46 mouse cellular contexts compared by ENCODE assay signal in genomic region chr4:106454541-106454940, GRCm38 (mm10). TPM values are rescaled to one million over a fixed set of nuclear protein-coding genes. Genes with fewer than 3 reads are reported as not detected.
"Had no signal": no experiment of that assay in that cellular context is flagged by ENCODE, and none has a peak within 500 bp of the region (broad histone marks: within the 10 kb centered on the region; RNA-seq: fewer than 3 reads in every experiment).

No protein-coding gene starts in this region.

- H3K4me1 ChIP-seq: hindbrain, embryonic 12.5 days; hindbrain, embryonic 13.5 days; hindbrain, embryonic 15.5 days; intestine, embryonic 15.5 days; kidney, embryonic 15.5 days had no signal

- H3K9me3 ChIP-seq: heart, embryonic 10.5 days; heart, embryonic 12.5 days; heart, embryonic 13.5 days; heart, embryonic 15.5 days; hindbrain, embryonic 10.5 days; hindbrain, embryonic 12.5 days; hindbrain, embryonic 13.5 days; hindbrain, embryonic 15.5 days; intestine, embryonic 15.5 days; kidney, embryonic 15.5 days had no signal

- ATAC-seq: hindbrain, embryonic 16.5 days; hindbrain, postnatal 0 days; inflammation-experienced regulatory T-cells, adult 6 months; intestine, embryonic 16.5 days; intestine, postnatal 0 days had no signal

- H3K4me3 ChIP-seq: heart, embryonic 10.5 days; heart, embryonic 12.5 days; heart, embryonic 13.5 days; heart, embryonic 15.5 days; hindbrain, embryonic 10.5 days; hindbrain, embryonic 12.5 days; hindbrain, embryonic 13.5 days; hindbrain, embryonic 15.5 days; intestine, embryonic 15.5 days; kidney, embryonic 15.5 days; layer of hippocampus, adult 2 months had no signal

- H3K27ac ChIP-seq: heart, embryonic 10.5 days; heart, embryonic 13.5 days; heart, embryonic 15.5 days; hindbrain, embryonic 10.5 days; hindbrain, embryonic 12.5 days; hindbrain, embryonic 13.5 days; hindbrain, embryonic 14.5 days; hindbrain, embryonic 15.5 days; hindbrain, postnatal 0 days; intestine, embryonic 15.5 days; kidney, embryonic 15.5 days; kidney, postnatal 0 days; layer of hippocampus, adult 2 months had no signal

- H3K36me3 ChIP-seq: heart, embryonic 10.5 days; heart, embryonic 12.5 days; heart, embryonic 13.5 days; heart, embryonic 15.5 days; hindbrain, embryonic 12.5 days; hindbrain, embryonic 13.5 days; hindbrain, embryonic 15.5 days; kidney, embryonic 15.5 days had no signal

- H3K9ac ChIP-seq: heart, embryonic 12.5 days; heart, embryonic 13.5 days; heart, embryonic 15.5 days; hindbrain, embryonic 12.5 days; hindbrain, embryonic 13.5 days; hindbrain, embryonic 14.5 days; hindbrain, embryonic 15.5 days; intestine, embryonic 15.5 days; kidney, embryonic 15.5 days had no signal

- DNase-seq: heart, postnatal 10 days; heart, postnatal 14 days; heart, postnatal 36 days; heart, postnatal 4 days; kidney, adult 11 months; kidney, adult 18-20 months; kidney, adult 2 months; kidney, adult 8-10 months; kidney, adult 9 months; kidney, postnatal 10 days; kidney, postnatal 14 days; kidney, postnatal 36 days; kidney, postnatal 4 days; layer of hippocampus, adult 9-11 months; layer of hippocampus, postnatal 36 days had no signal

- H3K4me2 ChIP-seq: heart, embryonic 11.5 days; heart, embryonic 12.5 days; heart, embryonic 13.5 days; heart, embryonic 15.5 days; hindbrain, embryonic 12.5 days; hindbrain, embryonic 13.5 days; hindbrain, embryonic 14.5 days; hindbrain, embryonic 15.5 days; intestine, embryonic 15.5 days; kidney, embryonic 15.5 days had no signal

- H3K27me3 ChIP-seq: heart, embryonic 13.5 days; heart, embryonic 15.5 days; hindbrain, embryonic 12.5 days; hindbrain, embryonic 13.5 days; hindbrain, embryonic 15.5 days; intestine, embryonic 15.5 days; kidney, embryonic 15.5 days had no signal

RNA-seq across cellular contexts. Expression of gene Pcsk9, which starts 9.6 kb away (rescaled TPM):
- total RNA-seq: heart, postnatal 10 days; heart, postnatal 14 days; heart, postnatal 25 days; heart, postnatal 36 days; heart, postnatal 4 days; layer of hippocampus, postnatal 36 days had no signal
- polyA plus RNA-seq: inflammation-experienced regulatory T-cells, adult 6 months had no signal

RNA-seq across cellular contexts. Expression of gene Bsnd, which starts 37.5 kb away (rescaled TPM):
- total RNA-seq: heart, postnatal 10 days; heart, postnatal 14 days; heart, postnatal 25 days; heart, postnatal 36 days; heart, postnatal 4 days; hematopoietic stem cell, adult 5-6 weeks; hindbrain, postnatal 0 days; layer of hippocampus, adult 18-20 months; layer of hippocampus, adult 2 months; layer of hippocampus, adult 8-10 months; layer of hippocampus, postnatal 10 days; layer of hippocampus, postnatal 25 days; layer of hippocampus, postnatal 36 days had no signal
- polyA plus RNA-seq: heart, embryonic 11.5 days; heart, embryonic 12.5 days; heart, embryonic 13.5 days; heart, embryonic 14.5 days; heart, embryonic 15.5 days; heart, embryonic 16.5 days; heart, postnatal 0 days; hindbrain, embryonic 10.5 days; hindbrain, embryonic 11.5 days; hindbrain, embryonic 13.5 days; hindbrain, embryonic 14.5 days; hindbrain, embryonic 16.5 days; hindbrain, postnatal 0 days; inflammation-experienced regulatory T-cells, adult 6 months; intestine, embryonic 14.5 days; intestine, embryonic 15.5 days; intestine, embryonic 16.5 days; intestine, postnatal 0 days; large intestine, adult 2 months had no signal
